Mouse (Mus musculus) macrophage (primary cell): ENCODE data around the gene Mpv17l2. TPM values are rescaled to one million over a fixed set of nuclear protein-coding genes. Genes with fewer than 3 reads are reported as not detected.

Source experiments
- H3K27ac ChIP-seq: fragments of 350-480 bp; formaldehyde crosslinking; 2 replicates; pipeline ENCODE4 v1.9.0; 2021
- H3K36me3 ChIP-seq: fragments of 350-480 bp; formaldehyde crosslinking; 2 replicates; pipeline ENCODE4 v1.9.0; 2021; ENCODE audit errors: inconsistent target
- H3K4me3 ChIP-seq: fragments of 350-480 bp; formaldehyde crosslinking; 2 replicates; pipeline ENCODE4 v1.9.0; 2021; ENCODE audit errors: inconsistent target
- H3K79me2 ChIP-seq: fragments of 350-480 bp; formaldehyde crosslinking; 2 replicates; pipeline ENCODE4 v1.9.0; 2021; ENCODE audit errors: inconsistent target
- WGBS: methylation state at CpG from one replicate; pipeline ENCODE4 v1.1.7; 2026; ENCODE audit warnings: inconsistent platforms; ENCODE audit not compliant: missing documents; 5-methylcytosine and 5-hydroxymethylcytosine counted together
- polyA plus RNA-seq: library from polyadenylated mRNA; stranded (reverse); fragments of 250-400 nt; gene quantifications from 3 replicates; pipeline ENCODE4 v1.2.4, GENCODE M21; 2018; ENCODE audit warnings: inconsistent platforms

The Mpv17l2 gene
- polyA plus RNA-seq, 1 experiment from 2014 or later = 29.3 TPM

- WGBS = 0% methylated on average over 3 of the region's 3 CpGs
These were observed 40.0 kb downstream of the Mpv17l2 start for GRCm38 (mm10) chr8:70720739-70721138.

GRCm38 (mm10) chr8:70719796-70720270, 40.9 kb downstream of the Mpv17l2 start:
- H3K4me3 ChIP-seq = no peak overlapping the region
- peak overlapping the region; percentile 51 for H3K27ac ChIP-seq
- H3K79me2 ChIP-seq = no peaks in the 10 kb centered on the region
- no peaks in the 10 kb centered on the region for H3K36me3 ChIP-seq
- 22% methylated on average over 9 of the region's 9 CpGs for WGBS

More at GRCm38 (mm10) chr8:70720739-70721138, 40.0 kb downstream of the Mpv17l2 start:
- Histone ChIP-seq H3K79me2 (no peaks in the 10 kb centered on the region), H3K36me3 (no peaks in the 10 kb centered on the region), H3K27ac (no peak overlapping the region), H3K4me3 (no peak overlapping the region)

GRCm38 (mm10) chr8:70718297-70718696, 42.4 kb downstream of the Mpv17l2 start, which contains the start of gene Gm3336:
Gene Gm3336, plus strand, starts transcription at chr8:70718543.
- H3K4me3 ChIP-seq = no peak within 1 kb of the TSS

GRCm38 (mm10) chr8:70716521-70717400, 44.0 kb downstream of the Mpv17l2 start:
- no peak overlapping the region for H3K27ac ChIP-seq
- WGBS = 91% methylated on average over 38 of the region's 40 CpGs
- no peak overlapping the region for H3K4me3 ChIP-seq
- no peaks in the 10 kb centered on the region for H3K79me2 ChIP-seq
- H3K36me3 ChIP-seq = no peaks in the 10 kb centered on the region

More at GRCm38 (mm10) chr8:70718297-70718696, 42.4 kb downstream of the Mpv17l2 start, which contains the start of gene Gm3336:
- Histone ChIP-seq H3K79me2 (no peaks in the 10 kb centered on the region), H3K27ac (0 out of 2 replicates have a peak within 1 kb of the TSS, but pooled peaks have one; percentile 51), H3K36me3 (no peaks in the 10 kb centered on the region)
- 3% methylated on average over 18 of the region's 19 CpGs for WGBS

GRCm38 (mm10) chr8:70715086-70715485, 45.7 kb downstream of the Mpv17l2 start:
- no peak overlapping the region for H3K27ac ChIP-seq
- no peak overlapping the region for H3K4me3 ChIP-seq
- H3K36me3 ChIP-seq = no peaks in the 10 kb centered on the region
- WGBS = 71% methylated on average over 2 of the region's 2 CpGs
- H3K79me2 ChIP-seq = no peaks in the 10 kb centered on the region

- WGBS = 90% methylated on average over 7 of the region's 7 CpGs
- Histone ChIP-seq H3K4me3 (no peak overlapping the region), H3K79me2 (no peaks in the 10 kb centered on the region), H3K36me3 (no peaks in the 10 kb centered on the region), H3K27ac (no peak overlapping the region)
These were observed 46.8 kb downstream of the Mpv17l2 start for GRCm38 (mm10) chr8:70713991-70714390.

- no peak overlapping the region for H3K4me3 ChIP-seq
- H3K36me3 ChIP-seq = no peaks in the 10 kb centered on the region
- H3K79me2 ChIP-seq = no peaks in the 10 kb centered on the region
- H3K27ac ChIP-seq = no peak overlapping the region
- 88% methylated on average over 11 of the region's 11 CpGs for whole genome bisulfite sequencing
These were observed 49.7 kb downstream of the Mpv17l2 start for GRCm38 (mm10) chr8:70711041-70711440.

- H3K79me2 ChIP-seq = no peaks in the 10 kb centered on the region
- H3K36me3 ChIP-seq = no peaks in the 10 kb centered on the region
- H3K4me3 ChIP-seq = no peak overlapping the region
- 94% methylated on average over 1 of the region's 1 CpGs for WGBS
- H3K27ac ChIP-seq = no peak overlapping the region
These were observed 50.5 kb downstream of the Mpv17l2 start for GRCm38 (mm10) chr8:70710296-70710695.

GRCm38 (mm10) chr8:70709794-70710193, 51.0 kb downstream of the Mpv17l2 start:
- Histone ChIP-seq H3K36me3 (no peaks in the 10 kb centered on the region), H3K79me2 (no peaks in the 10 kb centered on the region), H3K27ac (no peak overlapping the region), H3K4me3 (no peak overlapping the region)
- 96% methylated on average over 9 of the region's 9 CpGs for WGBS

Other genes with a start within 250 kb of the Mpv17l2 start
- 103 to 188 TPM (median 181 TPM) in 3 replicates for gene Fkbp8, start 233.2 kb downstream of the Mpv17l2 start, polyA plus RNA-seq
- 50.0 to 80.3 TPM (median 65.4 TPM) in 3 replicates for gene Kxd1, start 233.0 kb downstream of the Mpv17l2 start, polyA plus RNA-seq
- gene Ell, start 221.5 kb downstream of the Mpv17l2 start, polyA plus RNA-seq = 18.8 to 33.9 TPM (median 21.7 TPM) in 3 replicates
- gene Isyna1, start 166.6 kb downstream of the Mpv17l2 start, polyA plus RNA-seq = 26.5 to 53.2 TPM (median 51.1 TPM) in 3 replicates
- 71.4 to 137 TPM (median 122 TPM) in 3 replicates for gene Ssbp4, start 152.1 kb downstream of the Mpv17l2 start, polyA plus RNA-seq
- 104 to 230 TPM (median 156 TPM) in 3 replicates for gene Lrrc25, start 144.8 kb downstream of the Mpv17l2 start, polyA plus RNA-seq
- gene Gdf15, start 128.5 kb downstream of the Mpv17l2 start, polyA plus RNA-seq = 24.3 to 124 TPM (median 74.3 TPM) in 3 replicates
- 19.1 to 57.8 TPM (median 24.3 TPM) in 3 replicates for gene Pgpep1, start 100.6 kb downstream of the Mpv17l2 start, polyA plus RNA-seq
- 47.7 to 66.4 TPM (median 48.9 TPM) in 3 replicates for gene Lsm4, start 87.7 kb downstream of the Mpv17l2 start, polyA plus RNA-seq
- gene Jund, start 62.0 kb downstream of the Mpv17l2 start, polyA plus RNA-seq = 29.7 to 79.6 TPM (median 40.0 TPM) in 3 replicates
- not detected in 3 replicates for gene Iqcn, start 57.5 kb downstream of the Mpv17l2 start, polyA plus RNA-seq
- gene Gm3336, start 42.4 kb downstream of the Mpv17l2 start, polyA plus RNA-seq = not detected in 3 replicates
- gene Pde4c, start 37.2 kb downstream of the Mpv17l2 start, polyA plus RNA-seq = not detected in 3 replicates
- 3.2 to 5.2 TPM (median 3.7 TPM) in 3 replicates for gene Rab3a, start 6.3 kb downstream of the Mpv17l2 start, polyA plus RNA-seq
- 23.2 to 26.1 TPM (median 23.3 TPM) in 3 replicates for gene Pik3r2, start 15.8 kb upstream of the Mpv17l2 start, polyA plus RNA-seq
- gene Mast3, start 44.1 kb upstream of the Mpv17l2 start, polyA plus RNA-seq = 40.6 to 60.5 TPM (median 46.5 TPM) in 3 replicates
- gene Il12rb1, start 47.5 kb upstream of the Mpv17l2 start, polyA plus RNA-seq = 1.4 to 7.6 TPM (median 1.6 TPM) in 3 replicates
- gene Arrdc2, start 78.8 kb upstream of the Mpv17l2 start, polyA plus RNA-seq = 8.1 to 21.9 TPM (median 12.1 TPM) in 3 replicates
- gene Kcnn1, start 102.3 kb upstream of the Mpv17l2 start, polyA plus RNA-seq = 1.2 to 1.7 TPM (median 1.6 TPM) in 3 replicates
- 47.6 to 62.3 TPM (median 58.2 TPM) in 3 replicates for gene Ccdc124, start 113.0 kb upstream of the Mpv17l2 start, polyA plus RNA-seq
- not detected in 3 replicates for gene Slc5a5, start 131.8 kb upstream of the Mpv17l2 start, polyA plus RNA-seq
- gene Rpl18a, start 136.5 kb upstream of the Mpv17l2 start, polyA plus RNA-seq = 1,516 to 2,224 TPM (median 1,908 TPM) in 3 replicates
- 20.1 to 42.7 TPM (median 38.1 TPM) in 3 replicates for gene Map1s, start 145.0 kb upstream of the Mpv17l2 start, polyA plus RNA-seq